Mouse (Mus musculus) kidney, postnatal 0 days (tissue): Measurements from ENCODE around the gene Syne3. TPM values are rescaled to one million over a fixed set of nuclear protein-coding genes. Genes with fewer than 3 reads are reported as not detected.
A peak's percentile ranks its signal among the peaks of the same experiment; 100 is the strongest.

Experiments
- ATAC-seq: fragments of 200-750 bp; cut with Nextera tagmentation; replicated peaks from 2 replicates; pipeline ENCODE4 v1.8.0; 2017; ENCODE audit warnings: low read depth, moderate number of reproducible peaks, moderate TSS enrichment, moderate library complexity; ENCODE audit not compliant: low FRiP score
- DNase-seq: peaks from one replicate; pipeline ENCODE4 v3.0.0-alpha.2; 2016; ENCODE audit warnings: low spot score
- H3K27ac ChIP-seq: fragments of 300-500 bp; sonication (generic); 2 replicates; pipeline ENCODE4 v1.5.1; 2014; ENCODE audit warnings: mild to moderate bottlenecking
- H3K27me3 ChIP-seq: fragments of 300-500 bp; sonication (generic); 2 replicates; pipeline ENCODE4 v1.6.1; 2014; ENCODE audit warnings: low read length, mixed read lengths; ENCODE audit not compliant: insufficient read depth
- H3K36me3 ChIP-seq: fragments of 300-500 bp; sonication (generic); 2 replicates; pipeline ENCODE4 v1.6.1; 2014; ENCODE audit warnings: low read length, mixed read lengths; ENCODE audit not compliant: insufficient read depth
- H3K4me1 ChIP-seq: fragments of 300-500 bp; sonication (generic); replicated peaks from 2 replicates; pipeline ENCODE4 v1.6.1; 2014; ENCODE audit warnings: antibody characterized with exemption, low read length, mixed read lengths; ENCODE audit not compliant: insufficient read depth
- H3K4me2 ChIP-seq: fragments of 300-500 bp; sonication (generic); 2 replicates; pipeline ENCODE4 v1.6.1; 2014; ENCODE audit warnings: mild to moderate bottlenecking, low read length, moderate library complexity, mixed read lengths
- H3K4me3 ChIP-seq: fragments of 300-500 bp; sonication (generic); replicated peaks from 2 replicates; pipeline ENCODE4 v1.5.1; 2014; ENCODE audit warnings: low read depth, low read length
- H3K9ac ChIP-seq: fragments of 300-500 bp; sonication (generic); 2 replicates; pipeline ENCODE4 v1.6.1; 2014; ENCODE audit warnings: low read depth, low read length
- H3K9me3 ChIP-seq: fragments of 300-500 bp; sonication (generic); replicated peaks from 2 replicates; pipeline ENCODE4 v1.6.1; 2016; ENCODE audit warnings: low read length, inconsistent platforms, mixed read lengths
- CTCF ChIP-seq: IDR thresholded peaks from 2 replicates; pipeline ENCODE4 v1.5.1; 2016; ENCODE audit warnings: antibody characterized with exemption, low read depth, mild to moderate bottlenecking, moderate library complexity
- WGBS: fragments of 180-500 bp; shearing (Covaris S2); extraction: QIAGEN DNeasy Blood & Tissue Kit; methylation state at CpG from one replicate; pipeline ENCODE4 v1.1.7; 2014; 5-methylcytosine and 5-hydroxymethylcytosine counted together
- polyA plus RNA-seq: library from polyadenylated mRNA; unstranded; fragments of >200 nt; fragmentation: Nextera tagmentation; extraction: Ambion mirVana; gene quantifications from 2 replicates; pipeline ENCODE4 v1.2.1, GENCODE M21; 2015

The Syne3 gene
- 1.0 and 1.3 TPM in 2 replicates for polyA plus RNA-seq

DNA sequence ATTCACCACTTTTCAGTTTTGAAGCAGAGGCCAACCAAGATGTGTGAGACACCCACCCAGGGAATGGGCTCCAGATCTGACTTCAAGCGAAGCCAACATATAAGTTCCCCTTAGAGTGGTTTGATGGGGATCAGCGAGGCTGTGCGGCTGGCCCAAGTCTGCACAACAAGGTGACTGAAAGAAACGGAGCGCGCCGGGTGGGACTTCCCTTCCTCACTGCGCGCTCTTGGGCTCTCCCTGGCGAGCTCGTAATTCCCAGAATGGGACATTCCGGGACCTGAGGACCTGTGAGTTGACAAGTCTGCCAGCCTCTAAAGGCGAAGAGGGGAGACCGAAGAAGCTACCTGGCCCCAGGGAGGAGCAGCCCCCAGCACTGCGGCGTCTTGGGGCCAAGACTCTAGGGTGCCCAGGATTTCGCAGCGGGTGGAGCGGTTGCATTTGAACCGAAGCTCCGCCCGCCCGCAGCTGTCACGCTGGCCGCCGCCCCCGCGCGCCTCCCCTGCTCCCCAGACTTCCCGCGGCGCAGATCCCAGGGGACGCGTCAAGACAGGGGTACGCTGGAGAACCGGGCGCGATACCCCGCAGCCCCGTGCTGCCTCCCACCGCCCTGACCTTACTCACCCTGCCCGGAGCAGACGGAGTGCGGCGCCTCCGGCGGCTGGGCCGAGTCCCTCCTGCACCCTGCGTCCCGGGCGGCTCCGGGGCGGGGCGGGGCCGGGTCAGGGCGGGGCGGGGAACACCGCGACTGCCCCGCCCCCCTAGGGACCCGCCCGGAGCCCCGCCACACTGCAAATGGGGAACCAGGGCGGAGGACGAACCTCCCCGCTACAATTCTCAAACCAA is at the start of gene Syne3:
Gene Syne3, minus strand, starts transcription at position 440 of the 843 bp plus-strand sequence.
- DNase-seq (peak; percentile 72), ATAC-seq (peak; percentile 87)
- no peaks in the 10 kb centered on the region for H3K27me3 ChIP-seq
- H3K9me3 ChIP-seq, result no peaks in the 10 kb centered on the region
- H3K27ac ChIP-seq, result peak within 1 kb of the TSS; percentile 62
- TF ChIP-seq CTCF, result no peak
- H3K4me2 ChIP-seq, result peak within 1 kb of the TSS; percentile 90
- H3K4me3 ChIP-seq, result peak within 1 kb of the TSS; percentile 71
- H3K4me1 ChIP-seq, result peaks cover 7% of the 10 kb centered on the region; the same call in 1 of the 2 replicates
- H3K9ac ChIP-seq, result peak within 1 kb of the TSS; percentile 66
- H3K36me3 ChIP-seq, result no peaks in the 10 kb centered on the region
- WGBS, result under 1% methylated on average over 63 of the region's 66 CpGs

DNA sequence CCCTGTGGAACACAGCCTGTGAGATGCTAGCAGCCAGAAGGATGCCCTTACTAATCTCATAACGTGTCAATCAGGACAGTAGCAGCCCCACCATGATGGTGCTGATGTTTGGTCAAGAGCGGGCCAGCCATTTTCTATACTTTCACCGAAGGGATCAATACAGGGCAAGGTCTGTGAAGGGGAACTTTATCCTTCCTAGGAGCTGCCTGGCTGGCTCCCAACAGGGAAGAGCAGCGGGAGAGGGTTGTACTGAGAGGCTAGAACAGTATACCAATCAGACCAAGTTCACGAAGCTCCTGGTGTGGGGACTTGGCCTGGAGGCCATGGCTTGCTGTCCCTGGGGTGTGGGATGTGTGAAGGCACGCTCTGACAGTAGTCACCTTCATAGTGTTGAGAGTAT is 45.7 kb upstream of the Syne3 start:
- DNase-seq, result no peak
- 84% methylated on average over 6 of the region's 6 CpGs for WGBS
- no peak for ATAC-seq

DNA sequence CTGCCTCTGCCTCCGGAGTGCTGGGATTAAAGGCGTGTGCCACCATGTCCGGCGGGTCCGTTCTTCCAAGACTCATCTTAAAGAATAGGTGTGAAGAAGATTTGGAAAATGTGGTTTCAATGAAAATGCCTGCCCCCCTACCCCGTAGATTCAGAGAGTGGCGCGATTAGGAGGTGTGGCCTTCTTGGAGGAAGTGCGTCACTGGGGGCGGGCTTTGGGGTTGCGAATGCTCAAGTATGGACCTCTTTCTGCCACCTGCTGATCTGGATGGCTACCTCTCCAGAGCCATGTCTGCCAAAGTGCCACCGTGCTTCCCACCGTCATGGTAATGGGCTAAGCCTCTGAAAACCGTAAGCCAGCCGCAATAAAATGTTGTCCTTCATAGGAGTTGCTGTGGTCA is 44.4 kb upstream of the Syne3 start:
- Histone ChIP-seq H3K4me2 (no peak overlapping the region), H3K27ac (no peak overlapping the region), H3K9ac (no peak overlapping the region), H3K4me1 (no peaks in the 10 kb centered on the region), H3K4me3 (no peak overlapping the region), H3K9me3 (no peaks in the 10 kb centered on the region), H3K36me3 (no peaks in the 10 kb centered on the region), H3K27me3 (no peaks in the 10 kb centered on the region)
- no peak for ATAC-seq
- 95% methylated on average over 15 of the region's 15 CpGs for WGBS
- no peak for TF ChIP-seq CTCF
- DNase-seq, result no peak

More for the DNA sequence above, 45.7 kb upstream of the Syne3 start:
- no peaks in the 10 kb centered on the region for H3K36me3 ChIP-seq
- H3K27me3 ChIP-seq, result no peaks in the 10 kb centered on the region
- H3K9ac ChIP-seq, result no peak overlapping the region
- no peak overlapping the region for H3K27ac ChIP-seq
- no peak overlapping the region for H3K4me3 ChIP-seq
- no peak overlapping the region for H3K4me2 ChIP-seq
- no peak for TF ChIP-seq CTCF
- no peaks in the 10 kb centered on the region for H3K9me3 ChIP-seq
- H3K4me1 ChIP-seq, result no peaks in the 10 kb centered on the region

DNA sequence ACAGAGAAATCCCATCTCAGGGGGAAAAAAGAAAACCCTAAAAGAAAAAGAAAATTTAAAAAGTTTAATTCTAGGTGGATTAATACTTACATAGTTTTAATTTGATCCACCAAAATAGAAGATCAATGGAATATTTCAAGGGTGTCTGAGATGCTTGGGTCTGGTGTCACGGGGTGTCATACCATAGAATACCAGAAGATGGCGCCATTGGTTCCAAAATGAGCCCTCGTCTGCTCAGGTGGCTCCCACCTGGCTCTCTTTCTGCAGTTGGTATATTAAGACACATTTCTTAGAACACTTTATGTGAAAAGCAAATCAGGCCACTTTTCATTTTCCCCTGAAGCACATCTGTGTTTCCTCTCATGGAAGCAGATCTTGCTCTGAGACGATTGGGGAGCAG is 41.3 kb upstream of the Syne3 start:
- H3K4me3 ChIP-seq, result no peak overlapping the region
- DNase-seq (peak; percentile 57), ATAC-seq (no peak)
- H3K9ac ChIP-seq, result no peak overlapping the region
- peak; percentile 87 for TF ChIP-seq CTCF
- no peaks in the 10 kb centered on the region for H3K36me3 ChIP-seq
- no peak overlapping the region for H3K27ac ChIP-seq
- WGBS, result 11% methylated on average over 4 of the region's 4 CpGs
- H3K4me1 ChIP-seq, result no peaks in the 10 kb centered on the region
- H3K9me3 ChIP-seq, result no peaks in the 10 kb centered on the region
- H3K27me3 ChIP-seq, result no peaks in the 10 kb centered on the region
- H3K4me2 ChIP-seq, result no peak overlapping the region

DNA sequence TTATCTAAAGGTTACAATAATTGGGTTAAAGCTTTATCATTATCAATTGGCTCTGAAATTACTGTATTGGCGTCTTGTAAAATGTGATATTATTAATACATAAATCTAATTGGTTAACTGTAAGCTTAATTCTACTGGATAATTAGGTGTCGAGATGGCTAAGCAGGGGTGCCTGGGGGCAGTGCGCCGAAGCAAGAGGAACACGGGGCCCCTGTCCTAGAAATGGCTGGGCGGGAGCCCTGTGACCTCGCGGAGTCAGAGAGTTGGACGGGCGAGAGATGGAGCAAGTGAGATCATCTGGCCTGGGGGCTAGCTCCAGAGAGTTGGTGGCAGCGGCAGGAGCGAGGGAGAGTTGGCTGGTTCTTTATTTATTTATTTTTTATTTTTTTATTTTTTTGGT is 40.2 kb upstream of the Syne3 start:
- DNase-seq (no peak), ATAC-seq (no peak)
- no peak overlapping the region for H3K27ac ChIP-seq
- no peaks in the 10 kb centered on the region for H3K9me3 ChIP-seq
- H3K9ac ChIP-seq, result no peak overlapping the region
- no peak overlapping the region for H3K4me3 ChIP-seq
- no peak for TF ChIP-seq CTCF
- H3K27me3 ChIP-seq, result no peaks in the 10 kb centered on the region
- no peak overlapping the region for H3K4me2 ChIP-seq
- no peaks in the 10 kb centered on the region for H3K4me1 ChIP-seq
- 78% methylated on average over 12 of the region's 12 CpGs for WGBS
- H3K36me3 ChIP-seq, result no peaks in the 10 kb centered on the region

DNA sequence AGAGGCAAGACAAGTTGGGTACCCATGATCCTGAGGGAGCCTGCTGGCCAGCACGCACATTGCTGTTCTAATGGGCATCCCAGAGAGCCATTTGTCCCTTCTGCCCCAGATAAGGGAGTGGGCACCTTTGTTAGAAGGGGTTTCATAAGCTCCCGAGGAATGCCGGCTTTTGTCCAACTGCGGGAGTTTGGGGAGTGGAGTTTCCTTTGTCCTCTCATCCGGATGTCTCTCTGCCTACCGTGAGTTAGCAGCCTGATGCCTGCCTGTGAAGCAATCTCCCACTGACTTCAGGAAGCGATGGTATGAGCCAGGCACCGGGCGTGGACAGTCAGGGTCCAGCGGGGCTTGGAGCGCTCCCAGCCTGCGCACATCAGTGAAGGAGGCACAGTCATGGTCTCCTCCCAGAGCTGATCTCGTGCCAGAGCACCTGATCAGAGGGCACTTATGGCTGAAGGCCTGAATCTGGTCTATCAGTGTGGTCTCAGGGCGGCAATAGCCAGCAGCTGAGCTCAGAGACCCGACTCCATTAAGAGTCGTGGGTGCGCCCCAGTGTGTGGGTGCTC is 38.8 kb upstream of the Syne3 start:
- Histone ChIP-seq H3K4me3 (no peak overlapping the region), H3K4me1 (no peaks in the 10 kb centered on the region), H3K27ac (no peak overlapping the region), H3K9me3 (no peaks in the 10 kb centered on the region), H3K27me3 (no peaks in the 10 kb centered on the region), H3K36me3 (no peaks in the 10 kb centered on the region), H3K9ac (no peak overlapping the region), H3K4me2 (no peak overlapping the region)
- ATAC-seq (no peak), DNase-seq (no peak)
- WGBS, result 76% methylated on average over 17 of the region's 17 CpGs
- TF ChIP-seq CTCF, result no peak
